Mouse (Mus musculus) telencephalon, adult 2 months (tissue): ENCODE measurements around the gene Dennd1b.

Experiments
- DNase-seq: peaks from one replicate; pipeline ENCODE4 v3.0.0-alpha.2; 2011; ENCODE audit warnings: low read depth, low spot score

Gene Dennd1b

GRCm38 (mm10) chr1:138962266-138963101 lies 751 bp upstream of the Dennd1b start:
- no peak for DNase-seq

- DNase-seq: peak; percentile 33
Measured at GRCm38 (mm10) chr1:138963868-138964458, 728 bp downstream of the Dennd1b start.

GRCm38 (mm10) chr1:138965069-138965468 lies 1.8 kb downstream of the Dennd1b start:
- no peak for DNase-seq

DNA sequence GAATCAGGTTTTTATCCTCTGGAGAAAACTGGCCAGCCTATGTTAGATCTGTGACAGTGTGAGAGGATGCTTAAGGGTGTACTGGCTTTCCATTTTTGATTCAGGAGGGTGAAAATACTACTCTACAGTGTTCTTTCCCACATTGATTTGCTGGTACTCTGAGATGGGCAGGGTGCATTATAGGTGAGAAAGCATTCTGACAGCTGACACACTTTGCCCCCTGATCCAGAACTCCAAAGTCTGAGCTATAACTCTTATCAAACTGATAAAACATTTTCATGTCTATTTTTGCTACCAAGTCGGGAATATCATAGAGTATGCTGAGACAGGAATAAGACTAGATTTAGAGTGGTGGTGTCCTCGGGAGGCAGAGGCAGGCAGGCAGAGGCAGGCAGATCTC lies 2.3 kb downstream of the Dennd1b start:
- DNase-seq: no peak

DNA sequence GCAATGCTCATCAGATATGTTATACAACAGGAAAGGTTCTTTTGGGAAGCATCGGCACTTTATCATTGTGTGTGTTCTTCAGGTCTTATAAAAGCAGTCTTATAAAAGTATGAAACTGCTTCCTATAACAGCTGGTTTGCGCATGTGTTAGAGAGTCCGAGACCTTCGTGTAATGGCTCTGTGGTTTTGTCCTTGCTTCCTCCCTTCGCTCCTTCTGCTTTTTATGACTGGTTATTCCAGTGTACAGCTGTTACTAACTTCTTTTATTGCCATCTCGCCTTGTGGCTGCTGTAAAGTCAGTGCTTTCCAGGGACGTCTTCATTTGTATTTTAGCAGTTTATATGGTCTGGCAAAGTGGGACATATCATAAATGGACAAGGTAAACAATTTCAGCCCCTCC lies 4.2 kb downstream of the Dennd1b start:
- no peak for DNase-seq

- DNase-seq: peak; percentile 64
Measured at GRCm38 (mm10) chr1:138970053-138970452, 6.8 kb downstream of the Dennd1b start.

DNA sequence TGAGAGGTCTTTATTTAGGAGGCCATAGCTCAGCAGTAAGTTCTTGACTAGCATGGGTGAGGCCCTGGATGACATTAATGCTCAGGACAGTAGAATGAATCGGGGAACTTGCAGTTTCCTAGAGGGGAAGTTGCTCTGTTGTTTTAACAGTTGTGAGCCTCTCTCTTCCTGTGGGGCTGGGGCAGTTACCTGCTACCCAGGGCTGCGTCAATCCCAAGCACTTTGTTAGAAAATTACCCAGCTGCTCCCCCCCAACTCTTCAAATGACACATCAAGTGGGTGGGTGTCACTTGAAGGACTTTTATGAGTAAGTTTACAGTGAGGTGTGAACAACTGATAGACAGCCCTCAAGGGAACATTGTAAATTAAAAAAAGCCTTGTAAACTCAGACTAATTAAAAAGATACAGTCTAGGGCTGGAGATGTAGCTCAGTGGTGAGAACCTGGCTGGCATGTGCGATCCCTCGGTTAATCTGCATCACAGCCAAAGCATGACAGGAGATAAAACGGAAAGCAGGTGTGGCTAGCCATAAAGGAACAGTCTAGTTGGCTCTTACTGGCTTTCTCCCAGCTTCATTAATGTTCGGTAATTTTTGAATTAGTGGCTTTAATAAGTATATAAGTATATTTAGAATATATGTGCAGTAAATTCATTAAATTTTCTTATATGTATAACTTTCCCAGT lies 10.4 kb downstream of the Dennd1b start:
- DNase-seq: no peak

GRCm38 (mm10) chr1:138974836-138975235 lies 11.6 kb downstream of the Dennd1b start:
- no peak for DNase-seq

DNA sequence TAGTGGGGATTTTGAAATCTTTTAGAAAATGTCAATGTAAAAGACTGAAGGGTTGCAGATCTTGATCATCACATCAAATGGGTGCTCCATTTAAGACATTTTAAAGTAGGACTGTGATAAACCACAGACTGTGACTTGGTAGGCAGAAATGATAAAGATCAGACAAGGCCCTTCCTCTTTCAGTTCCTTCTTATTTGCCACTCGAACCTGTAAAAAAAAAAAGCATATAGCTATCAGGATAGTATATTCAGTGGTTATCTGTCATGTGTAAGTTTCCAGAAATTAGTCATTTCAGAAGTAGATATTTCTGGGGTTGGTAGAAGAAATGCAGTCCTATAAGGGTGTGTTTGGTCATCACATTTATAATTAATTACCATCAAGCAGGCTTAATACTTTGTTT lies 12.7 kb downstream of the Dennd1b start:
- no peak for DNase-seq

DNA sequence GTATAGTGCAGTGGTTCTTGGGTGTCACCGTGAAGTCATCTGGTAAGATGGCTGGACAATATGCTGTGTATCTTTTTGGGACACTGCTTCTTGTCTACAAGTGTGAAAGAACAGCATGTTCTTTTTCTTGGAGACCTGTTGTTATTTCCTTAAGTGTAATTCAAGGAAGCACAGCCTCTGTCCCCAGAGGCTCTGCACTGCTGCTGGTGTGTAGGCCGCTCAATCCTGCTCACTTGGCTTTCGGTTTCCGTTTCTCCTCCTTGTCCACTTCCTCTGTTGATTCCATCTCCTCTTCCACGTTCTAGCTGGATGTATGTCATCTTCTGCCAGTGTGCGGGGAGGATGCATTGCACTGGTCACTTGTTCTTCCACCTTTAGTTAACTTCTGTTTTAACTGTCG lies 19.0 kb downstream of the Dennd1b start:
- no peak for DNase-seq

- no peak for DNase-seq
Measured at GRCm38 (mm10) chr1:138982611-138983010, 19.4 kb downstream of the Dennd1b start.

- DNase-seq: no peak
Measured at GRCm38 (mm10) chr1:138983064-138983463, 19.8 kb downstream of the Dennd1b start.

DNA sequence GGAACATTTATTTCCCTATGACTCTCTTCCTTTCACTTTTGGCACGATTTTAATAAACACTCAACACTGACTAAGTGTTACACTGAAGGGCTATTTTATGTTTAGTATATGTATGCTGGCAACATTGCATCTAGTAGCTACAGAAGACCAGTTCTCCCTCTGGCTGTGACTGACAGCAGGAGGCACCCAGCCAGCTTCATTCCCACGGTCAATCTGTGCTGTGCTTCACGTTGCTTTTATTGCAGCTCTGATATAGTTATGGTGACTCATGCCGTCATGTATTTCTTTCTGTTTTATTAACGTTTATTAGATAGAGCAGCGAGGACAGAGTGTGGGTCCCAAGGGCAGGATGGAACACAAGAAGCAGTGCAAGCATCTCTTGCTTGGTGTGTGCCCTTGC lies 20.2 kb downstream of the Dennd1b start:
- peak; percentile 62 for DNase-seq

- DNase-seq: no peak
Measured at GRCm38 (mm10) chr1:138984161-138984560, 20.9 kb downstream of the Dennd1b start.

DNA sequence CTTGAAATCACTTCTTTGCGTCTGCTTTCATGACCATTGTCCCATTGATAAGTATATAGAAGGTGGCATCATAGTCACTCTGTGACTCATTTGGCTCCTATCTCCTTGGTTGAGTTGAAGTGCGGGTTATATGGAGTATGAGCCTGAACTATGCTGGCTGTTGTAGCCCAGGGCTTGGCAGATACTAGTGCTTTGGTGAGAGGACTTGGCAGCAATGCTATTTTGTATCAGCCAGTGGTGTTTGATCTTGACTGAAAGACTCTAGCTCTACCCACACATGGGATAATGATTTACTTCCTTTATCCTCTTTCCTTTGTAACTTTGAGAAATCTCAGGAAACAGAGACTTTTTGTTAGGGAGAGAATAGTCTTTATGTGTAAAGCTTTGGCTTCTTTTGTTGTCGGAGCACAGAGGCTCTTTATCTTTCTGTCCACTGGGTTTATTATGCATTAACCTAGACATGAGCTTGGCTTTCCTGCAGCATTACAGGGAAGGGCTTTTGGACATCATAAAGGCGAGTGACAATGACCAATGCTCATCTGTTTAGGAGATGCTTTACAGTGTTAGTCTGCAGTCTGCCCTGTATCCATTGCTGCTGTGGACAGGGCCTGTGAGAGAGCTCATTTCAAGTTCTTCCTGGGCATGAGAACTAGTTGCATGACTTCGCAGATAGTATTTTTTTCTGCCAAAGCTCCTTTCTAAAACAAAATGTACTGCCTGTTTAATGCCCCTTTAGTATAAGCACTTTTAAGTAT lies 29.3 kb downstream of the Dennd1b start:
- DNase-seq: no peak

- peak; percentile 81 for DNase-seq
Measured at GRCm38 (mm10) chr1:138995621-138996380, 32.6 kb downstream of the Dennd1b start.

GRCm38 (mm10) chr1:138996663-138997062 lies 33.4 kb downstream of the Dennd1b start:
- DNase-seq: no peak

GRCm38 (mm10) chr1:139000675-139001379 lies 37.6 kb downstream of the Dennd1b start:
- DNase-seq: no peak

DNA sequence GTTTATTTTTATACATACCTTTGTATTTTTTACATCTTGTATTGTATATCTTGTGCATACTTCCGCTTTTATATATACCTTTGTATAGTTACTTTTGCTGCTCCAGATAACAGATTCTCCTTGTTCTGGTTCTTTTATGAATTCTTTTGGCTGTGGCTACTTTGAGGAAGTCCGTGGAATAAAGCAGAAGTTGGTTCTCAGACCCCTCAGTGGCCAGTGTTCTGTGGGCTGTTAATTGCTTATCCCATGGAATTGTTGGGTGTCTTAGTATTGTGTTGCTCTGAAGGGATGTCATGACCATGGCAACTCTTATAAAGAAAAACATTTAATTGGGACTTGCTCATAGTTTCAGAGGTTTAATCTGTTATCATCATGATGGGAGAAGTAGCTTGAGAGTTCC lies 40.3 kb downstream of the Dennd1b start:
- no peak for DNase-seq

GRCm38 (mm10) chr1:139006000-139006399 lies 42.8 kb downstream of the Dennd1b start:
- no peak for DNase-seq

DNA sequence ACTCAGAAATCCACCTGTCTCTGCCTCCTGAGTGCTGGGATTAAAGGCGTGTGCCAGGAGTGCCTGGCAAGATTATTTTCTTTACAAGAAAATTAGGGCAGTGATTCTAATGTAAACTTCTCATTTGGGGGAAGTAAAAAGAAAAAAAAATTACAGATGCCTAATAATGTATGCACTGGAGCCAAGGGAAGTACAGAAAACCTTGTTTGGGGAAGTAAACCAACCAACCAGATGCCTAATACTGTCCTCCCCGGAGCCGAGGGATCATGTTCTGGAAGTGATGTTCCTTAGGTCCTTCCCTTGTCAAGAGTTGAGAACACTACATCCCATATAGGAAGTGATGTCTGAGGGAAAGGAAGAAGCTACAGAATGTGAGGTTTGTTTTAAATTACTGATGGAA lies 44.2 kb downstream of the Dennd1b start:
- DNase-seq: no peak
